Mouse (Mus musculus) heart, postnatal 0 days (tissue): ENCODE results near the gene Lhx8.

ENCODE experiments used
- CTCF ChIP-seq: IDR thresholded peaks from 2 replicates; pipeline ENCODE4 v1.5.1; 2016; ENCODE audit warnings: antibody characterized with exemption, control low read depth, low read depth
- EP300 ChIP-seq: IDR thresholded peaks from 2 replicates; pipeline ENCODE4 v1.6.1; 2016; ENCODE audit warnings: antibody characterized with exemption, low read depth

- TF ChIP-seq CTCF: no peak
- TF ChIP-seq EP300: no peak
These were observed 8.4 kb downstream of the Lhx8 start for GRCm38 (mm10) chr3:154321921-154322574.
